Mouse (Mus musculus): Measurements from ENCODE around the gene Kalrn. TPM values are rescaled to one million over a fixed set of nuclear protein-coding genes. Genes with fewer than 3 reads are reported as not detected.

Kalrn gene
- total and polyA plus RNA-seq, 2 experiments from 2014 or later = 23.6 to 148 TPM

- Histone ChIP-seq H3K36me3 (ENCODE audit: insufficient read depth) (0 out of 2 replicates have a peak, but pooled peaks cover 4% of the 10 kb centered on the region), H3K4me1 (ENCODE audit: insufficient read depth) (peaks cover 14% of the 10 kb centered on the region; the same call in 1 of the 2 replicates), H3K27ac (ENCODE audit: low read depth, low read length) (peak overlapping the region; percentile 9), H3K9me3 (ENCODE audit: low read length) (no peaks in the 10 kb centered on the region), H3K4me3 (ENCODE audit: low read depth, low read length) (peak overlapping the region; percentile 24), H3K4me2 (ENCODE audit: low read depth) (peak overlapping the region; percentile 50), H3K9ac (peak overlapping the region; percentile 25; the same call in 1 of the 2 replicates), H3K27me3 (ENCODE audit: insufficient read depth, low read length) (no peaks in the 10 kb centered on the region)
- no peak for TF ChIP-seq CTCF (IDR thresholded peaks at IDR 0.05; ENCODE audit: low read depth)
- WGBS = 4% methylated on average over 14 of the region's 14 CpGs
- DNase-seq = no peak
- ATAC-seq = no peak
Observed at GRCm38 (mm10) chr16:34093734-34094445, 479.4 kb downstream of the Kalrn start.

GRCm38 (mm10) chr16:34089528-34090095, 483.7 kb downstream of the Kalrn start:
- DNase-seq (no peak), ATAC-seq (no peak)
- no peak overlapping the region for H3K9ac ChIP-seq
- no peak overlapping the region for H3K4me2 ChIP-seq (ENCODE audit: low read depth)
- TF ChIP-seq CTCF (IDR thresholded peaks at IDR 0.05; ENCODE audit: low read depth) = no peak
- no peak overlapping the region for H3K27ac ChIP-seq (ENCODE audit: low read depth, low read length)
- H3K36me3 ChIP-seq (ENCODE audit: insufficient read depth) = peaks cover 4% of the 10 kb centered on the region; the same call in 1 of the 2 replicates
- 0 out of 2 replicates have a peak, but pooled peaks cover under 1% of the 10 kb centered on the region for H3K4me1 ChIP-seq (ENCODE audit: insufficient read depth)
- no peaks in the 10 kb centered on the region for H3K9me3 ChIP-seq (ENCODE audit: low read length)
- no peaks in the 10 kb centered on the region for H3K27me3 ChIP-seq (ENCODE audit: insufficient read depth, low read length)
- 49% methylated on average over 8 of the region's 8 CpGs for WGBS
- no peak overlapping the region for H3K4me3 ChIP-seq (ENCODE audit: low read depth, low read length)

- Histone ChIP-seq H3K9me3 (ENCODE audit: low read length) (no peaks in the 10 kb centered on the region), H3K4me3 (ENCODE audit: low read depth, low read length) (no peak overlapping the region), H3K27me3 (ENCODE audit: insufficient read depth, low read length) (no peaks in the 10 kb centered on the region), H3K4me1 (ENCODE audit: insufficient read depth) (no peaks in the 10 kb centered on the region), H3K9ac (no peak overlapping the region), H3K27ac (ENCODE audit: low read depth, low read length) (no peak overlapping the region), H3K36me3 (ENCODE audit: insufficient read depth) (peaks cover 4% of the 10 kb centered on the region; the same call in 1 of the 2 replicates), H3K4me2 (ENCODE audit: low read depth) (no peak overlapping the region)
- ATAC-seq (no peak), DNase-seq (no peak)
- 95% methylated on average over 3 of the region's 3 CpGs for WGBS
- no peak for TF ChIP-seq CTCF (IDR thresholded peaks at IDR 0.05; ENCODE audit: low read depth)
Observed at GRCm38 (mm10) chr16:34089022-34089421, 484.3 kb downstream of the Kalrn start.

- no peak overlapping the region for H3K4me3 ChIP-seq (ENCODE audit: low read depth, low read length)
- 58% methylated on average over 4 of the region's 4 CpGs for WGBS
- no peaks in the 10 kb centered on the region for H3K9me3 ChIP-seq (ENCODE audit: low read length)
- no peak for TF ChIP-seq CTCF (IDR thresholded peaks at IDR 0.05; ENCODE audit: low read depth)
- H3K4me1 ChIP-seq (ENCODE audit: insufficient read depth) = no peaks in the 10 kb centered on the region
- peaks cover 4% of the 10 kb centered on the region; the same call in 1 of the 2 replicates for H3K36me3 ChIP-seq (ENCODE audit: insufficient read depth)
- DNase-seq (no peak), ATAC-seq (no peak)
- no peak overlapping the region for H3K9ac ChIP-seq
- no peaks in the 10 kb centered on the region for H3K27me3 ChIP-seq (ENCODE audit: insufficient read depth, low read length)
- no peak overlapping the region for H3K4me2 ChIP-seq (ENCODE audit: low read depth)
- H3K27ac ChIP-seq (ENCODE audit: low read depth, low read length) = no peak overlapping the region
Observed at GRCm38 (mm10) chr16:34088331-34088730, 485.0 kb downstream of the Kalrn start.

DNA sequence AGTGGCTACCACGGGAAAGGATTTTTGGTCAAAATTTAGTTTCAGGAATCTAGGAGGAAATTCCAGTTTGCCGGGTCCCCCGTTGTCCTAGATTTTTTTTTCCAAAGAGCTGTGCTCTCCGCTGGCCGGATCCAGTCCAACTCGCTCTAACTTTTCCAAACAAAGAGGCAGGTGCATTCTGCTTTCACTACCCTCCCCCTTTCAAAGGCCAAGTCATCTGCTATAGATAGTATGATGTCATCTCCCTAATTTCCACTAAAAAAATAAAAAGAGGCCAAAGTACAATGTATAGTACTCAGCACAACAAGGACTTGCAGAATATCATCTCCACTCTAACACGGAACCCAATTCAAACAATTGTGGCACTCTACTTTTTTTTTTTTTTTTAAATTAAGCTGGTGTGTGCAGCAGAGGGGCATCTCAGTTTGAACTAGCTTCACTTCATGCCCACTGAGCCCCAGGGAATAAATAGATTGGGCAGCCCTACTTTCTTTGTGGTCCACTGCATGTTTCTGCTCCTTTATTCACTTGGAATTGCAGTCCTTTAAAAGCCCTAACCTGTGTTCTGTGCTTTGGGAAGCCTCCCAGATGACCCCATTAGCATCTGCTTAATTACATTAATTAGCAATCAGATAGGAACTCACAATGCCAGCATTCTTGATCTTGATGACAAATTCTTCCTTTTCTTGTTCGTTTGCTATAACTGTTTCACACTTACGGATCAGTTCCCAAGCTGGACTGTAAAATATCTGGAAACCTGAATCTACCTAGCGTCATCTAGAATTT, 489.0 kb downstream of the Kalrn start:
- DNase-seq (no peak), ATAC-seq (no peak)
- Histone ChIP-seq H3K9me3 (ENCODE audit: low read length) (no peaks in the 10 kb centered on the region), H3K9ac (no peak overlapping the region), H3K36me3 (ENCODE audit: insufficient read depth) (no peaks in the 10 kb centered on the region; the same call in 1 of the 2 replicates), H3K27me3 (ENCODE audit: insufficient read depth, low read length) (no peaks in the 10 kb centered on the region), H3K27ac (ENCODE audit: low read depth, low read length) (no peak overlapping the region), H3K4me1 (ENCODE audit: insufficient read depth) (no peaks in the 10 kb centered on the region), H3K4me2 (ENCODE audit: low read depth) (no peak overlapping the region), H3K4me3 (ENCODE audit: low read depth, low read length) (no peak overlapping the region)
- TF ChIP-seq CTCF (IDR thresholded peaks at IDR 0.05; ENCODE audit: low read depth) = no peak
- 57% methylated on average over 10 of the region's 10 CpGs for WGBS

DNA sequence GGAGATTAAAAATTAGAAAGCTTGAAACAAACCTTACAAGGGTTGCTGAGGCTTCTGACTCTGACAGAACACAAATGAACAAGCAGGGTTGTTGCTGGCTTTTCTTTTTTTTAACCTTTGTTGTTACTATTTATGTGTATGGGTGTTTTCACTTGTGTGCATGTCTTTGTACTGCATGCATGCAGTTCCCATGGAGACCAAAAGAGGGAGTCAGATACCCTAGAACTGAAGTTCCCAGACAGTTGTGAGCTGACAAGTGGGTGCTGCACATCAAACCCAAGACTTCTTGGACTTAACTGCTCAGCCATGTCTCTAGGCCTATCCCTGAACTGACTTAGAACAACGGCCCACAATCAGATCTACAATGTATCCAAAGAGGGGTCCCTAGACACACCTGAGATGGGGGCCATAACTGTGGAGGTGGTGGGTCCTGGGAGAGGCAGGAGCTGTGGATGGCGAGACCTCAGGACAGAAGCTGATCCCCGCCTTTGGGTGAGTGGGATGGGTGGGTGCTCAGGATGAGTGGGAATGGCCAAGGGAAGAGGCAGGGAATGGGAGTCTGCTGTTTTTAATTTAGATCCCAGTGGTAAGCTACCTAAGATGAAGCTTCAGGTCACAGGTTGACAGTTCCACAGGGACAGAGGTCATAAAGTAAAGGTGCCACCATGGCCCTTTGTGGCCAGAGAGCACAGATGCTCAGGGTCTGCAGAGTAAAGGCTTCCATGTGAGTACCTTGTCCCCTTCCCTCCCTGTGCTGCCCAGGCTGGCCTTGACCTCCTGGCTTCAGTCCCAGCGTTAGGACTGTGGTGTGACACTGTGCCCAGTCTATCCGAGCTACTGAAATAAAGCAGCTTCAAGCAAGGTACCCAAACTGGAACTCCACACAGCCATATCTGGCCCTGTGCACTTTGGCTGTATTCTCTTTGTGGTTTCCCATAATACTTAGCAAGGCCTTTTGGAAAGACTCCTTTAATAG, 490.6 kb downstream of the Kalrn start:
- no peak overlapping the region for H3K9ac ChIP-seq
- DNase-seq (no peak), ATAC-seq (no peak)
- H3K36me3 ChIP-seq (ENCODE audit: insufficient read depth) = no peaks in the 10 kb centered on the region; the same call in 1 of the 2 replicates
- no peaks in the 10 kb centered on the region for H3K9me3 ChIP-seq (ENCODE audit: low read length)
- no peak overlapping the region for H3K4me2 ChIP-seq (ENCODE audit: low read depth)
- no peaks in the 10 kb centered on the region for H3K4me1 ChIP-seq (ENCODE audit: insufficient read depth)
- 83% methylated on average over 5 of the region's 5 CpGs for WGBS
- TF ChIP-seq CTCF (IDR thresholded peaks at IDR 0.05; ENCODE audit: low read depth) = peak; percentile 53; the same call in 1 of the 2 replicates
- H3K4me3 ChIP-seq (ENCODE audit: low read depth, low read length) = no peak overlapping the region
- H3K27ac ChIP-seq (ENCODE audit: low read depth, low read length) = no peak overlapping the region
- H3K27me3 ChIP-seq (ENCODE audit: insufficient read depth, low read length) = no peaks in the 10 kb centered on the region
